Mouse (Mus musculus) left cerebral cortex, postnatal 4 days (tissue): ENCODE measurements at regions not wholly inside any gene's neighbourhood (a gene's known extent, or its start where the extent isn't known, plus 50 kb on each side); places are given as distances from the start of the nearest gene placed in this dataset.
A peak's percentile ranks its signal among the peaks of the same experiment; 100 is the strongest.

Source experiments
- DNase-seq: peaks from one replicate; pipeline ENCODE4 v3.0.0-alpha.2; 2022
- intact Hi-C: fragments of 180-260 bp; cut with DNase I; formaldehyde crosslinking; loops from one replicate; pipeline ENCODE4 v1.15.1; 2025

GRCm38 (mm10) chr3:56647313-56647712 lies 463.8 kb upstream of the Nbea start:
- DNase-seq = peak; percentile 54

More at GRCm38 (mm10) chr3:56647313-56647712, 463.8 kb upstream of the Nbea start:
- intact Hi-C loops = no loop called here
